Mouse (Mus musculus) megakaryocyte-erythroid progenitor cell, adult 5-6 weeks (primary cell): ENCODE data around the gene Oxsr1. TPM values are rescaled to one million over a fixed set of nuclear protein-coding genes. Genes with fewer than 3 reads are reported as not detected.
"Not testable (repeated sequence)": the region's sequence is repeated elsewhere in the genome, so short reads cannot be mapped to it uniquely, and the experiment has no call there.

Source experiments
- ATAC-seq: replicated peaks from 2 replicates; pipeline ENCODE4 v1.8.0; 2016; ENCODE audit warnings: mild to moderate bottlenecking, inconsistent platforms; ENCODE audit not compliant: severe bottlenecking, poor library complexity, low FRiP score, low TSS enrichment
- total RNA-seq, 2 experiments: library from RNA; stranded (forward) in 1 of 2; stranded (reverse) in 1 of 2; fragments of 200-1000, 215-1000 nt in 1 of 2; fragments of >200 nt in 1 of 2; fragmentation: Nextera tagmentation in 1 of 2; gene quantifications; 2 replicates each; pipeline ENCODE4 v1.2.3; 2014 to 2017

The Oxsr1 gene
- total RNA-seq, 2 experiments from 2014 or later, result 33.0 to 50.4 TPM

DNA sequence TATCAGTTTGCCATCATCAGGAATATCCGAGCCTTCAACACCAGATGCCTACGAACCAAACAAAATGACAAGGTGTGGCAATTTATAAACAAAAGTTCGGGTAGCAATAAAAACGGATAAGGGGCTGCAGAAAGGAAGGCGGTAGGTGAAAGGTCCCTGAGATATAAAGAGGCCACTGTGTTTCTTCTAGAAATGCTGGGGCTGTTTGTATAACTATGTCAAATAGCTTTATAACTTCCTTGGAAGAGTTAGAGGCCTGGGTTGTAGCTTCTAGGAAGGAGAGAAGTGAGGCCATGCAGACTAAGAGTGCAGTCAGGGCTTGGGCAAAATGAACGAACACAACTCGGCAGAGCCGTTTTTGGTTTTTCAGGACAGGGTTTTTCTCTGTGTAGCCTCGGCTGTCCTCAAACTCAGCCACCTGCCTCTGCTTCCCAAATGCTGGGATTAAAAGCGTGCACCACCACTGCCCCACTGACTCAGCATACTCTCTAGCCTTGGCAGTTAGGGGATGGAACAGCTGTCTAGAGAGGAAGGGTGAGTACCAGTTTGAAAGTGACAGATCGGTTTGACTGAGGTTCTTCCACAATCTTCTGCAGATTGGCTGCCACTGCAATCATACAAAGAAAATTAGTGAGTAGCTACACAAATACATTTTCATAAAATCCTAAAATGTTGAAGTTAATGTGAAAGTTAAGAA lies 80.9 kb downstream of the Oxsr1 start:
- no peak for ATAC-seq

DNA sequence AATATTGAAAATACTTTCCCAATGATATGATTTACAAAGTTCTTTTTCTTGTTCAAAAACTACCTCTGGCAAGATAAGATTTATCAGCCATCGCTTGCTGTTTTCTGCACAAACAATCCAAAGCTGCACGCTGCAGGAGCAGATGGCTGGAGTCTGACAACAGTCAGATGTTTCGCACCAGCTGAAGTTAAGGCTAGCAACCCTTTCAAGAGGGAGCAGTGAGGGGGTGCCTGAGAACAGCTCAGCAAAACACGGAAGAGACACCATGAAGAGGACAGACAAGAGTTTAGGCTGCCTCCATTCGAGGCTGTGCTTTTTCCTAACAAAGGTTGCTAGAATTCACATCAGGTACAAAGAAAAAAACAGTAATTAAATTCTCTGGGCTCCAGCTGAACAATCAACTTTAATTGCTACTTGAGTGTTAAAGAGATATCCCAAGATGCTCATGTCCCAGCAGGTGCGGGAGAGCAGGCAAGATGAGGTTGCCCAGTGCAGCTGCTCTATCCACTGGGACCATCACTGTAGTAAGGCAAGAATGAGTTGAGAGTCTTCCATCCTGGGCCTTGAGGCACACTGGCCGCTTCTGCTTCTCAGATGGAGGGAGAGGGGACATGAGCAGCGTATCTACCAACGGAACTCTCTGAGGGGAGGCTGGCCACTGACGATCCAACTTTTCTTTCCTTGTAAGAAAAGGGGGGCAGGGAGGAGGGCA lies 81.8 kb downstream of the Oxsr1 start:
- no peak for ATAC-seq

DNA sequence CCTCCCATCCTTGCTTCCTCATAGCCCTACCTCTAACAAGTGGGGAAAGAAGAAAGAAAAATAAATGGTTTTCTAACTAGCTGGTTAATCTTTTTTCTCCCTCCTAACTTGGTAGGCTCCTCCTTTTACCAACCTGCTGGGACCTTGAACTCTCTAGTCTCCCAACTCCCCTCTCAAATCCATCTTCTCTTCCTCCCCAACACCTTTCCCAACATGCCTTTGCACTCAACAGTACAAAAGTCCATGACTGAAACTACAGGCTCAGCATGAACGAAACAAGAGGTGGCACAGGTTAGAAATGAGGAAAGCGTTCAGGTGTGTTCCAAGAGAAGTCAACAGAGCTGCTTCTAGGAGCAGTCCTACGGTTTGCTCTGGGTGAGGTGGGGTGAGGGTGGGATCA lies 83.0 kb downstream of the Oxsr1 start:
- ATAC-seq, result no peak

DNA sequence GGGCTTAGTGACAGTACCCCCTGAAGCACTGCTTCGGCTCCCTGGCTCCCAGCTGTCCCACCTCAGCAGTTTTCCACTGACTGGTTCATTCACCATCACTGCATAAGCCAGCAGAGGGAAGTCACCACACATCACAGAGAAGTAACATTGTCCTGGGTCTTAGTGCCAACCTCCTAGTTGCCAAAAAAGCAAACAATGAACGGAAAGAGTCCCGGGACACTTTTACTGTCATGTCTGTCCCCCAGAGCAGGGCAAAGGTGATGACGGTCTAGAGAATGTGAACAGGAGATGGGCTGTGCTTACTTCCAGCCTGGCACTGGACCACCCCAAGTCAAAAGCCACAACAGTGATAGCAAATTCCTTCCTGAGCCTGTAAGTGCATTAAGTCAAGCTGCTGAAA lies 83.4 kb downstream of the Oxsr1 start:
- no peak for ATAC-seq

DNA sequence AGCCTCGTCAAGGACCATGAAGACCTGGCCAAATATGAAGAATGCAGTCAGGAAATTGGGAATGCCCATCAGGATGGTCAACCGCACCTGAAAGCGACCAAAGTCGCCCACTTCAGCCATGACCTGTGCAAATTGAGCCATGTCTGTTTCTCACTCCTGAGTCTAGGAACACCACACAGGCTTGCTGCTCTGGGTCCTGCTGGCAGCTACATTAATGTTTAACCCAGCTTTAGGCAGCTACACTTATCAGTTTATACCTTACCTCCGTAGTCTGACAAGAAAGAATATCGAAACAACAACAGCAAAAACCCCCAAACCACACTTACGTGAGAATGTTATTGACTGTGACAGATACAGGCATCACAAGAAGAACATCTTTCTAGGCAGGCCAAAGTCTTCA lies 90.7 kb downstream of the Oxsr1 start:
- ATAC-seq, result peak; percentile 41; the same call in 1 of the 2 replicates

DNA sequence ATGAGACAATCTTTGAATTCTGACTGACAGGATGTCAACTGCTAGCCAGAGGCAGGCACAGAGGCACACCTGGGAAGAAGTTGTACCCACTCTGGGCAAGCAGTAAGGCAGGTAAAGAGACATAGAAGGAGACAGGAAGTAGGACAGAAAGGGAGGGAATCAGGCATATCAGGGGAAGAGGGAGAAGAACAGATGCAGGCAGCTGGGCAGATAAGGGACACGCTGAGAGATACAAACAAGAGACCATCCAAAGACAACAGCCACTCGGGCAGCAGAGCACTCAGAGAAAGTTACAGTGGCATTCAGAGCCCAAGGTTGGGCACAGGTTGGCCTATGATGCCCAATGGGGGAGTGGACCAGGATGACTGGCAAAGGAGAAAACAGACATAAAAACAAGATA lies 91.4 kb downstream of the Oxsr1 start:
- ATAC-seq, result peak; percentile 68

DNA sequence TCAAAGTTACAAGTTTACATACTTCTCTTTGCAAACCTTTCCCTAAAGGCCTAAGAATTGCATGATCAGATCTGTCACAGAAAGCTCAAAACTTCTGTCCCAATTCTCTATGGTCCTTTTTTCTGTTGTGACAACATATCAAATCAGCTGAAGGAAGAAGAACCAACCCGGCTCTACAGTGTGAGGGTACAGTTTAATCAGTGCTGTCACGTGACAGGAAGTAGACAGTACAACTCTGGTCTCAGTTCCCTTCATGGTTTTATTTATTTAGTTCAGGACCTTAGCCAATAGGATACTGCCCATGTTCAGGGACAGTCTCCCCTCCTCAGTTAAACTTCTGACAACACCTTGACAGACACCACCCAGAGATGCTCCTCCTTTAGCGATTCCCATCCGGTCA lies 102.0 kb downstream of the Oxsr1 start:
- no peak for ATAC-seq

DNA sequence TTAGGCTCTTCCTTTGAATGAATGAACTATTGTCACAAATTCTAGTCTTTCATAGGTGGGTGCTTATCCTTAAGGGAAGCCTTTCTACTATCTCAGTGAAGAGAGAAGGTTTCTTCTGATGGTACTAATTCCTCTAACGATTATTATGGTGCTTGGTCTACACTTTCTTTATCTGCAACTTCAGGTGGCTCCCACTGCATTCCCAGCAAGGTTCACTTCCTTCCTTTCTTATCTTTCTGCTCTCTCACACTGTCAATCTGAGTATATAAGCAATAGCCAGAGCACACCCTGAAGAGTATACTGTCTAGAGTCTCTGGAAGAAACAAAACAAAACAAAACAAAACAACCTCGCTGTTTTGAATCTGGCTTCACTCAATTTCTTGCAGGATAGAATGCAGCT lies 102.6 kb downstream of the Oxsr1 start:
- no peak for ATAC-seq

DNA sequence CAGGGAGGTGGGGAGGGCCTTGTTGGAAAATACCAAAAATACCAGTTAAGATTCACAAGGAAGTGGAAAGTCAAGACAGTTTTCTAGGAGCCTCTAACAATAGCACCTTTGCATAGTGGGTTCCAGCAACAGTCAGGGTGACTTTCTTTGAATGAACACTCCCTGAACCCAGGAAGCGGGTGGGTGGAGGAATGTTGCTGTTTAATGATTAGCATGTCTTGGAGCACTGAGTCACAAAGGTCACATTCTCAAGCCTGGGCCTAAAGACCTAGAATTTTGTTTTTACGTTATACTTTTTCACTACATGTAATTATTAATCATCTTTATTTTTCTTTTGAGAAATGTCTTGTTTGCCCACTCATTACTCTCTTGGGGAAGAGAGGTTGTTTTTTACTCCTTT lies 106.9 kb downstream of the Oxsr1 start:
- ATAC-seq, result not testable (repeated sequence)

DNA sequence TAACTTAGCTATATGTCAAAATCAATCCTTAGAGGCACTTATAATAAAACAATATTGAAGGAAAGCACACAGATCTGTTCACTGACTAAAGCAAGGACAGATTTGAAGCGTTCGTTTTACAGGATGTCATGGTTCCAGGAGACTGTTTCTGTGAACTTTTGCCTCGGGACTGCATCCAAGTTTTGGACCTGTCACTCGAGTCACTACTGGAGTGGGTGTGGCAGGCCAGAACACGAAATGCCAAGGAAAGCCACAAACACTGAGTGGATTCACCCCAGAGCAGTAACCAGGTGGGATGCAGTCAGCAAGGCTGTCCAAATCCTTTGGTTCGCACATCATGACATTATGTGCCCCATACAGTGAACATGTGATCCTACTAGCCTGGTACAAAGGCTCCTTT lies 107.6 kb downstream of the Oxsr1 start:
- no peak for ATAC-seq

DNA sequence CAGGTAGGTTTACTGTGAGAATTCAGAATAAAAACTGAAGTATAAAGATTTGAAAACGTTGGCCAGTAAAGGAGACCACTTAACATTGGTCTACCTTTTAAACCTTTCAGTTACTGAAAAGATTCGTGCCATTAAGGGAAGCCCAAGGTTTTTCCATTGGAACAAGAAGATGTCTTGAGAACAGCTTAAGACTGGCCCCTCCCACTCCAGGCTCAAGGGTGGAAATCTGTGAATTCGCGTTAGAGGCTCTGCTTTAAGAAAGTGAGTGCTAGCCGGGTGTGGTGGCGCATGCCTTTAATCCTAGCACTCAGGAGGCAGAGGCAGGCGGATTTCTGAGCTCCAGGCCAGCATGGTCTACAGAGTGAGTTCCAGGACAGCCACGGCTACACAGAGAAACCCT lies 109.2 kb downstream of the Oxsr1 start:
- no peak for ATAC-seq

DNA sequence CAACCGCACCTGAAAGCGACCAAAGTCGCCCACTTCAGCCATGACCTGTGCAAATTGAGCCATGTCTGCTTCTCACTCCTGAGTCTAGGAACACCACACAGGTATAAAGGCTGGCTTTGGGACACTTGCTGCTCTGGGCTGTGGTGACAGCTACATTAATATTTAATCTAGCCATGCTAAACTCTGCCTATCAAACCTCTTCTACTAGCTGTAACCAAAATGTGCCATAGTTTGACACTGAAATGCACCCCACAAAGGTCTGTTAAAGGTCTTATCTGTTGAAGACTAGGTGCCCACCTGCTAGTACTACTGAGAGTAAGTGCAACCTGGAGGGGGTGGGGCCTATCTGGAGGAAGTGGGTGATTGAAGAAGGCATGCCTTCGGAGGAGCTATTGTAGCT lies 113.2 kb downstream of the Oxsr1 start, which contains the start of gene Slc22a13:
Slc22a13 (minus strand) TSS at position 101 of the 400 bp plus-strand sequence.
- no peak for ATAC-seq

DNA sequence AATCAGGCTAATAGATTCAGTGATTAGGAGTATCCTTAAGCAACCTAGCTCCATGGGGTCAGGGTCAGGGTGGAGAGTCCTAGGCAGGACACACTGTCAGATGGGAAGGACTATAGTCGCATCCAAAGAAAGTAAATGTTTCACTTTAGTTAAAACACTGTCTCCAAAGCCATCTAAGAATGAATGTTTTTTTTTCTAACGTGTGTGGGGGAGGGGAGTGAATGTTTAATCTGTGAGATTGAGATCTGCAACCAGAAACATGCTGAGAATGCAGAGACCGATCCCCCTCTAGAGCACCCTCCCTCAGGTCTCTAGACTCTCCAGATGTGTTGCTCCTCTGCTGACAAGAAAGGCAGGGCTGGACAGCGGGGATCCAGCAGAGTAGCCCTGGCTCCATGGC lies 115.1 kb downstream of the Oxsr1 start:
- ATAC-seq, result no peak

DNA sequence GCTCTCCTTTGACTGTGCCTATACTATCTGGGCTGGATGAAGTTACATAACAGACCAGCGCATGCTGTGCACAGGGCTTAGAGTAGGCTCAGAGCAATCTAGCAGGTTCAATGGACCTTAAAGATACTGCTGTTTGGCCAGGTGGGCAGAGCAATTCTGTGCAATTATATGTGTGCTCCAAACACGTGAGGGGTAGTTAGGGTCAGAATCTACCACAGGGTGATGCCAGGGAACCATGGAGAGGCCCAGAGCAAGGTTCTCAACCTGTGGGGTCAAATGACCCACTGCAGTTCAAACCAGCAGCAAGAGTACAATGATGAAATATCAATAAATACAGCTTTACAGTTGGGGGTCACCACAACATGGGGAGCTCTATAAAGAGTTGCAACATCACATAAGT lies 115.6 kb downstream of the Oxsr1 start:
- ATAC-seq, result no peak

DNA sequence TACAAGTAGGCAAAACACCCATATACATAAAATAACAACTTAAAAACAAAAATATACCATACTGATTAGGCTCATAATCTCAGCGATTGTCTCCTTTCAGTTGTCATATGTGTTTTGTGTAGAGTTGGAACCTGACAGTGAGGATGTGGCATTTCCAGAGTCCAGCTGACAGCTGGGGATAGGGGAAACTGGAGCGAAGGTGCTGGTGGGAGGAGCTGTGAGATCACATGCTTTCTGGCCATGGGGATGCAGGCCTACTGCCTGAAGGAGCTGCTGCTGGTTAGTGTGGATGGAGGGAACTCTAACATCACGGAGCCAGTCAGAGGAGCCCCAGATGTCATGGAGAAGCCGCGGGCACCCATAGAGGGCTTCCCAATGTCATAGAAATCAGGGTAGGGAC lies 116.5 kb downstream of the Oxsr1 start:
- no peak for ATAC-seq

DNA sequence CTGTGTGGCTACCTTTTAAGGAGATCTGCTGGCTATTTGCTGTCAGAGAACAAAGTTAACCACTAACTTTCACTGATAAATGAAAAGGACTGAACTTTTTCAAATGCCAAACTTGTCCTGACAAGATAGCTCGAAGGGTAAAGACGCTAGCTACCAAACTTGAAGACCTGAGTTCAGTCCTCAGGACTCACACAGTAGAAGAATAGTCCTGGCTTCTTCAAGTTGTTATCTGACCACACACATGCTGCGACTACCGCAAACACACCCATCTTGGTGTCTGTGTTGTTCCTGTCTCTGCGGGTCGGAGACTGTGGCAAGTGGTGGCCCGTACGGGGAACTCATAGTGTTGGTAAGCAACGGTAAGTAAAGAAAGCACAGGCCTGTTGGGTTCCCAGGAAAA lies 118.6 kb downstream of the Oxsr1 start:
- no peak for ATAC-seq

DNA sequence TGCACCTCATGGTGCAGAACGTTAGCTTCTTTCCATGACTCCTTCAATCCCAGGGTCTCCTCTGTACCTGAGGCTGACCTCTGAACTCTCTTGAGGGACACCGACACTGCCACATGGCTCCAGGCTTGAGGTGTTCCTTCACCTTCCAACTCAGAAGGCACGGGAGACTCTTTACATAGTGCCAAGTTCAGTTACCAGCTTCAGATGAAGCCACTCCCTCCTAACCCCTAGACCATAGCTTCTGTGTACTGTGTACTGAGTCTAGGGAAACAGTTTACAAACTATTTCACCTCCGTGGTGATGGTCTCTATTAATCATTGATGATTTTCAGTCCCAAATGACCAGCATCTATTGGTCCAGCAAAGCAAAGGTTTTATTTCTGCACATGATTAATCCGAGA lies 120.6 kb downstream of the Oxsr1 start:
- ATAC-seq, result no peak

DNA sequence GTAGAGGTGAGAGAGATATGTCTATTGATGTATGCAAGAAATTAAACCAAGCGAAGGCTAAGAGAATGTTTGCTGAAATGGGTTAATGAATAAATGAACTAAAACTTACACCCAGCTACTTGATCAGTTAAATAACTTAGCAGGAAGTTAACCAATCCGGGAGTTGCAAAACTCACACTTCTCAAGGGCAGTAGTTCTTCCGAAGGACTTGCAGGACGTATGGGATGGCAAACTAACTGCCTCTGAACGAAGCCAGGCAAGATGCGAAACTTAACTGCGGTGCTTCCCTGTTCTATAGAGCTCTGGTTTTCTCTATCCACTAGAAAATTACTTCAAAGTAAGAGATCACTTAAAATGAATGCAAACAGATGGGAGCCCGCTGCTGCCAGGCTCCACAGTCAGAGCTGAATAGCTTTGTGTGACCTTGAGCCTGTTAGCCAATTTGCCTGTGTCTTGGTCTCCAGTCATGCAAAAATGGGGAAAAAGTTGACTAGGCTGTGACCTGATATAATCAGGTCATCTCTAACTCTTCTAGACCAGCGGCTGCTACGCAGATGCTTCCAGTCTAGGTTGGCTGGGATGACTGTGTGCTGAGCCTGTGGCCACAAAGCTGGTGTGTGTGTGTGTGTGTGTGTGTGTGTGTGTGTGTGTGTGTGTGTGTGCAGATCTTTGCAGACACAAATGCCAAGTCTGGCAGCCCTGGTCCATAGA lies 122.9 kb downstream of the Oxsr1 start:
- no peak for ATAC-seq

DNA sequence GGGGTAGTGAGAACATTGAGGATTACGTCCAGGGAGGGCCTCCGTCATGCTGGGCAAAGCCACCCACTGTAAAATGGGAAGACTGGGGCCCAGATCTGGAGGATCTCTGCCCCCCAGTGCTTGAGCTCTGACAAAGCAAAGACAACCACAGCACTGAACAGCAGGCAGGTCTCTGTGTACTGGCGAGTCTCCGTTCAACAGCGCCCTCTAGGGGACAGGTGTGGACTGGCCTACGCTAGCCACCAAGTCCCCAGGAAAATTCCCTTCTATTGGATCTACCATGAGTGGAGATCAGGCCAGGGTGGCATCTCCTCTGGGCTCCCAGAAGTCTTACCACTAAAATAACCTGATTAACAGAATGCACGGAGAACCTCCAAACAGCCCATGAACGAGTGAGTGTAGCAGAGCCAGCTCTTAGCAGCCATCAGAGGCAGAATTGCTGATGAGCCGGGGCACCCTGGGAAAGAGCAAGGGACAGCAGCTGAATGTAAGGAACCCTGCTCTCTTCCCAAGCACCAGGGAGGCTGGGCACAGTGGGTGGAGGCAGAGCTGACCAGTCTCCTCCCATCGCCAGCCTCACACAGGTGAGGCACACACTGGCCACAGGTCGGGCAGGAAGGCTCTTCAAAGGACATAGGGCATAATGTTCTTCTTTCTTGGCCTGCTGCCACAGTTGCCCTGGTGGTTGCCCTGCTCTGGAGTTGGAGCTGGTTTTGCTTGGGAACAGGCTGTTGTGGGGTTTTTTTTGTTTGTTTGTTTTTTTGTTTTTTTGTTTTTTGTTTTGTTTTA lies 129.8 kb downstream of the Oxsr1 start:
- peak; percentile 49; the same call in 1 of the 2 replicates for ATAC-seq
